ENCODE assay signal across 9 mouse cellular contexts in genomic region chr12:95690819-95691218, GRCm38 (mm10). TPM values are rescaled to one million over a fixed set of nuclear protein-coding genes. Genes with fewer than 3 reads are reported as not detected.
DNase-seq lines count a peak whose midpoint lies in the region; ATAC-seq and TF ChIP-seq lines count a peak whose summit lies in the region.
"Had no signal": no experiment of that assay in that cellular context is flagged by ENCODE, and none has a peak within 500 bp of the region (broad histone marks: within the 10 kb centered on the region; RNA-seq: fewer than 3 reads in every experiment).

No protein-coding gene starts in this region.

- H3K27ac ChIP-seq in gastrocnemius, adult 2 months, result no peak overlapping the region
- no peak overlapping the region for H3K27ac ChIP-seq in forebrain, embryonic 11.5 days (ENCODE audit: low read depth, low read length)
- no peak overlapping the region for H3K27ac ChIP-seq in midbrain, embryonic 11.5 days (ENCODE audit: low read depth, low read length)
- H3K27ac ChIP-seq: lung, embryonic 15.5 days had no signal

- H3K4me1 ChIP-seq in forebrain, embryonic 11.5 days (replicated peaks; ENCODE audit: control insufficient read depth, insufficient read depth, low read length), result peaks cover 11% of the 10 kb centered on the region
- H3K4me1 ChIP-seq in midbrain, embryonic 11.5 days (ENCODE audit: control insufficient read depth, insufficient read depth, low read length), result peaks cover 9% of the 10 kb centered on the region

- intact Hi-C loops in gastrocnemius, adult 2 months (cut with DNase I), result no loop called here

- ATAC-seq in forebrain, embryonic 11.5 days (replicated peaks; ENCODE audit: low FRiP score), result no peak
- no peak for ATAC-seq in midbrain, embryonic 11.5 days (ENCODE audit: low FRiP score)

- no peaks in the 10 kb centered on the region for H3K36me3 ChIP-seq in forebrain, embryonic 11.5 days (ENCODE audit: control insufficient read depth, insufficient read depth, low read length)
- H3K36me3 ChIP-seq in midbrain, embryonic 11.5 days (ENCODE audit: control insufficient read depth, insufficient read depth, low read length), result no peaks in the 10 kb centered on the region
- H3K36me3 ChIP-seq: lung, embryonic 15.5 days had no signal

- H3K27me3 ChIP-seq in forebrain, embryonic 11.5 days (ENCODE audit: control insufficient read depth, insufficient read depth, low read length), result peaks cover 27% of the 10 kb centered on the region
- peaks cover 31% of the 10 kb centered on the region for H3K27me3 ChIP-seq in midbrain, embryonic 11.5 days (ENCODE audit: control insufficient read depth, insufficient read depth, low read length)

- no peak overlapping the region for H3K4me2 ChIP-seq in forebrain, embryonic 11.5 days (ENCODE audit: low read depth, low read length, severe bottlenecking)
- no peak overlapping the region for H3K4me2 ChIP-seq in midbrain, embryonic 11.5 days

- no peak overlapping the region for H3K4me3 ChIP-seq in gastrocnemius, adult 2 months
- no peak overlapping the region for H3K4me3 ChIP-seq in forebrain, embryonic 11.5 days (ENCODE audit: low read depth, low read length)
- H3K4me3 ChIP-seq in midbrain, embryonic 11.5 days (ENCODE audit: low read depth, low read length), result no peak overlapping the region

- H3K9ac ChIP-seq in forebrain, embryonic 11.5 days (ENCODE audit: low read length), result no peak overlapping the region
- H3K9ac ChIP-seq in midbrain, embryonic 11.5 days (ENCODE audit: low read length), result no peak overlapping the region

- TF ChIP-seq CTCF in gastrocnemius, adult 2 months (IDR thresholded peaks at IDR 0.05), result peak; percentile 64

- H3K9me3 ChIP-seq in forebrain, embryonic 11.5 days (ENCODE audit: control insufficient read depth, low read length), result no peaks in the 10 kb centered on the region
- no peaks in the 10 kb centered on the region for H3K9me3 ChIP-seq in midbrain, embryonic 11.5 days (ENCODE audit: control insufficient read depth, low read length)
- H3K9me3 ChIP-seq: lung, embryonic 15.5 days had no signal

- WGBS in forebrain, embryonic 11.5 days, result 4% methylated on average over 9 of the region's 9 CpGs
- 5% methylated on average over 9 of the region's 9 CpGs for whole genome bisulfite sequencing in midbrain, embryonic 11.5 days

- peak; percentile 21 for DNase-seq in gastrocnemius, adult 2 months
- DNase-seq in gastrocnemius, adult 8-10 months (ENCODE audit: low spot score in 2 of 2), result no peak
- DNase-seq in Muller cell, postnatal 12 days (ENCODE audit: inconsistent ontology term), result peak; percentile 60
- peak; percentile 62 for DNase-seq in forebrain, embryonic 11.5 days (ENCODE audit: low spot score)
- DNase-seq in kidney, postnatal 4 days, result peak; percentile 37 to 51
- peak; percentile 91 for DNase-seq in midbrain, embryonic 11.5 days (ENCODE audit: low spot score, missing footprints)
- DNase-seq in spleen, adult 12 weeks (ENCODE audit: low spot score), result no peak
- DNase-seq in urinary bladder, postnatal 36 days (ENCODE audit: low spot score in 2 of 2), result no peak

RNA-seq across cellular contexts. Expression of gene Flrt2, which starts 1.2 kb away (rescaled TPM):
- 1 to 10 TPM; 4.5 to 9.1 TPM for total RNA-seq in gastrocnemius, adult 2 months (2021)
- 1 to 10 TPM; 4.5 to 6.6 (median 5.8) TPM for total RNA-seq in gastrocnemius, adult 8-10 months (2022)
- 17.1 and 19.3 TPM in 2 replicates for polyA plus RNA-seq in forebrain, embryonic 11.5 days (2014; fragmentation: Nextera tagmentation; extraction: Ambion mirVana)
- polyA plus RNA-seq in midbrain, embryonic 11.5 days (2014; fragmentation: Nextera tagmentation; extraction: Ambion mirVana), result 27.0 and 27.3 TPM in 2 replicates

Comparison
In these comparisons a context has a peak if more than half of its experiments do, and no peak if none do; other contexts are left out.
1. DNase-seq: peak in gastrocnemius, adult 2 months (single experiment), Muller cell, postnatal 12 days (single experiment), forebrain, embryonic 11.5 days (single experiment), kidney, postnatal 4 days (2 of 2) and midbrain, embryonic 11.5 days (single experiment); none in gastrocnemius, adult 8-10 months (0 of 2), spleen, adult 12 weeks (single experiment) and urinary bladder, postnatal 36 days (0 of 2).